Mouse (Mus musculus) megakaryocyte-erythroid progenitor cell, adult 5-6 weeks (primary cell): ENCODE measurements around the gene Igf1r. TPM values are rescaled to one million over a fixed set of nuclear protein-coding genes. Genes with fewer than 3 reads are reported as not detected.

Source experiments
- ATAC-seq: replicated peaks from 2 replicates; pipeline ENCODE4 v1.8.0; 2016; ENCODE audit warnings: mild to moderate bottlenecking, inconsistent platforms; ENCODE audit not compliant: severe bottlenecking, poor library complexity, low FRiP score, low TSS enrichment
- total RNA-seq, 2 experiments: library from RNA; stranded (forward) in 1 of 2; stranded (reverse) in 1 of 2; fragments of 200-1000, 215-1000 nt in 1 of 2; fragments of >200 nt in 1 of 2; fragmentation: Nextera tagmentation in 1 of 2; gene quantifications; 2 replicates each; pipeline ENCODE4 v1.2.3; 2014 to 2017

The Igf1r gene
- total RNA-seq, 2 experiments from 2014 or later: 21.4 to 40.8 TPM

- ATAC-seq: no peak
Observed at GRCm38 (mm10) chr7:68233619-68234223, 281.1 kb downstream of the Igf1r start.

GRCm38 (mm10) chr7:68236817-68237216, 284.2 kb downstream of the Igf1r start:
- no peak for ATAC-seq

GRCm38 (mm10) chr7:68239220-68239827, 286.7 kb downstream of the Igf1r start:
- no peak for ATAC-seq

GRCm38 (mm10) chr7:68241205-68241604, 288.6 kb downstream of the Igf1r start:
- no peak for ATAC-seq

- no peak for ATAC-seq
Observed at GRCm38 (mm10) chr7:68245681-68246080, 293.1 kb downstream of the Igf1r start.

- ATAC-seq: no peak
Observed at GRCm38 (mm10) chr7:68246249-68246648, 293.6 kb downstream of the Igf1r start.

GRCm38 (mm10) chr7:68250411-68250810, 297.8 kb downstream of the Igf1r start:
- no peak for ATAC-seq

- no peak for ATAC-seq
Observed at GRCm38 (mm10) chr7:68250902-68251301, 298.3 kb downstream of the Igf1r start.

- ATAC-seq: no peak
Observed at GRCm38 (mm10) chr7:68257767-68258166, 305.1 kb downstream of the Igf1r start.

- ATAC-seq: no peak
Observed at GRCm38 (mm10) chr7:68258326-68259150, 305.9 kb downstream of the Igf1r start.

- no peak for ATAC-seq
Observed at GRCm38 (mm10) chr7:68259523-68260081, 307.0 kb downstream of the Igf1r start.

GRCm38 (mm10) chr7:68262612-68263200, 310.1 kb downstream of the Igf1r start:
- ATAC-seq: no peak

- no peak for ATAC-seq
Observed at GRCm38 (mm10) chr7:68263346-68264027, 310.9 kb downstream of the Igf1r start.

- no peak for ATAC-seq
Observed at GRCm38 (mm10) chr7:68264028-68264453, 311.4 kb downstream of the Igf1r start, which contains the start of gene Pgpep1l. Gene Pgpep1l (minus strand): TSS chr7:68264233.

- no peak for ATAC-seq
Observed at GRCm38 (mm10) chr7:68264531-68264930, 311.9 kb downstream of the Igf1r start.

- ATAC-seq: no peak
Observed at GRCm38 (mm10) chr7:68265391-68265790, 312.8 kb downstream of the Igf1r start.

- ATAC-seq: no peak
Observed at GRCm38 (mm10) chr7:68266691-68267090, 314.1 kb downstream of the Igf1r start.

- no peak for ATAC-seq
Observed at GRCm38 (mm10) chr7:68270551-68270950, 317.9 kb downstream of the Igf1r start.

GRCm38 (mm10) chr7:68271816-68272215, 319.2 kb downstream of the Igf1r start:
- no peak for ATAC-seq
